Mouse (Mus musculus): ENCODE results near the gene Psd. TPM values are rescaled to one million over a fixed set of nuclear protein-coding genes. Genes with fewer than 3 reads are reported as not detected.

The Psd gene
- polyA plus RNA-seq, 1 experiment from 2014 or later, result 11.9 TPM

DNA sequence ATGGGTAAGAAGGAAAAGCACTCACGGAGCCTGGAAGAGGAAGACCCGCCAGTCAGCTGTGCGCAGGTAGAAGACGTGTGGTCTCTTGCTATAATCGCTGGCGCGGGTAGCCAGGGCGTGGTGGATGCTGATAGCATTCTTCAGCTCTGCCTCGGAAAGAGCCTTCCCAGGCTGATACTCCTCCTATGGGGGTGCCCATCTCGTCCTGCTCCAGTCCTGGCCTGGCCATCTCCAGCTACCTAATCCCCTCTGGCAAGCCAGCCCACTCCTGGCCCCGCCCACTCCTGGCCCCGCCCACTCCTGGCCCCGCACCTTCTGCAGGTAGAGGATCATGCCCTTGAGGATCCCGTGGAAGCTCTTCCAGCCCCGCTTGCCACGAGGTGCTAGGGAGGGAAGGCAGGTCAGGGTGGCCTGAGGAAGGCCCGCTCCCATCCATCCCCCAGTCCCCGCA is 12.8 kb downstream of the Psd start:
- ChIA-PET CTCF (interaction anchor here (0.9 to 1.4 kb wide), 3 partner anchors 8 to 14 kb away, joined by 3 to 4 read pairs (median 3); partner anchors contain the start of gene Fbxl15), POLR2A (interaction anchor here (0.6 to 1.9 kb wide), 4 partner anchors 8 to 14 kb away, joined by 3 to 7 read pairs (median 4); partner anchors contain the start of gene Fbxl15)
- in situ Hi-C loops (cut with MboI; ENCODE audit: low pct_unique_long_range_greater_than_20kb), result no loop called here
- TF ChIP-seq CTCF (IDR thresholded peaks at IDR 0.05), result no peak
- ATAC-seq, result no peak
- H3K27me3 ChIP-seq, result peaks cover 14% of the 10 kb centered on the region
- no peak for DNase-seq (ENCODE audit: low read depth, low spot score)

DNA sequence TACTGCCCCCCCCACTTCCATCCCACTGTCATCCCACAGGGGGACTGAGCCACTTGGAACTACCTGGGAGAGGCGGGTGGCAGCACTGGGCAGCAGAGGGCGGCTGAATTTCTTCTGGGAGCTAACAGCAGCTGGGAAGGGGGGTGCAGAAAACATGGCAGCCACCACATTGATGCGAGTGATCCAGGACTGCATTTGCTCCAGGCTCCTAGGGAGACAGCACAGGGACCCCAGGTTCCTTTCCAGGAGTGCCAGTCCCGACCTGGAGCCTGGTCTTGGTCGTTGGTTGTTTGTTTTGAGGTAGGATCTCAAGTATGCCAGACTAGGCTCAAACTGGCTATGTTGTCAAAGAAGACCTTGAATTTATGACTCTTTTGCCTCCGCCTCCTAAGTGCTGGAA is 13.4 kb downstream of the Psd start:
- TF ChIP-seq CTCF (IDR thresholded peaks at IDR 0.05), result no peak
- POLR2A ChIA-PET, result interaction anchor here (0.6 kb wide), 1 partner anchor 9 kb away, joined by 3 read pairs; no protein-coding TSS in a partner anchor
- ATAC-seq (no peak), DNase-seq (ENCODE audit: low read depth, low spot score) (no peak)
- in situ Hi-C loops (cut with MboI; ENCODE audit: low pct_unique_long_range_greater_than_20kb), result no loop called here
- peaks cover 11% of the 10 kb centered on the region for H3K27me3 ChIP-seq
- CTCF ChIA-PET, result interaction anchor here (1.4 kb wide), 1 partner anchor 14 kb away, joined by 4 read pairs; the partner anchor contains the start of gene Fbxl15

GRCm38 (mm10) chr19:46313116-46313515 is 13.8 kb downstream of the Psd start:
- ChIA-PET POLR2A (no interaction called here), CTCF (interaction anchor here (1.4 kb wide), 1 partner anchor 15 kb away, joined by 4 read pairs; the partner anchor contains the start of gene Fbxl15)
- TF ChIP-seq CTCF (IDR thresholded peaks at IDR 0.05), result no peak
- DNase-seq (ENCODE audit: low read depth, low spot score) (no peak), ATAC-seq (no peak)
- peaks cover 9% of the 10 kb centered on the region for H3K27me3 ChIP-seq
- in situ Hi-C loops (cut with MboI; ENCODE audit: low pct_unique_long_range_greater_than_20kb), result no loop called here

- peaks cover 9% of the 10 kb centered on the region for H3K27me3 ChIP-seq
- in situ Hi-C loops (cut with MboI; ENCODE audit: low pct_unique_long_range_greater_than_20kb), result no loop called here
- ATAC-seq, result no peak
- no peak for DNase-seq (ENCODE audit: low read depth, low spot score)
- CTCF ChIA-PET, result interaction anchor here (1.4 kb wide), 1 partner anchor 15 kb away, joined by 4 read pairs; the partner anchor contains the start of gene Fbxl15
- POLR2A ChIA-PET, result no interaction called here
- TF ChIP-seq CTCF (IDR thresholded peaks at IDR 0.05), result no peak
Measured at GRCm38 (mm10) chr19:46312566-46312965, 14.4 kb downstream of the Psd start.

DNA sequence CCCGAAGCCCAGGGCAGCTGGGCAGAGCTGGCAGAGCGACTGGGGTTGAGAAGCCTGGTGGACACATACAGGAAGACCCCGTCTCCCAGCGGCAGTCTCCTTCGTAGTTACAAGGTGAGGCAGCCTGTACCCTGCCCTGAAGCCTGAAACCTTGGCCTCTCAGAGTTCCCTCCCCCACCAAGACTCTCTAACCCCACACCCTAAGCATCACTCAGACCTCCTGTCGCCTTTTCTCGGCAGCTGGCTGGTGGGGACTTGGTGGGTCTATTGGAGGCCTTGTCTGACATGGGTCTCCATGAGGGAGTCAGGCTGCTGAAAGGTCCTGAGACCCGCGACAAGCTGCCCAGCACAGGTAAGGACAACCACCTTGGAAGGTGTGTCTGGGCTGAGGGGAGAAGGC is 15.6 kb downstream of the Psd start:
- H3K27me3 ChIP-seq, result no peaks in the 10 kb centered on the region
- CTCF ChIA-PET, result no interaction called here
- no peak for DNase-seq (ENCODE audit: low read depth, low spot score)

DNA sequence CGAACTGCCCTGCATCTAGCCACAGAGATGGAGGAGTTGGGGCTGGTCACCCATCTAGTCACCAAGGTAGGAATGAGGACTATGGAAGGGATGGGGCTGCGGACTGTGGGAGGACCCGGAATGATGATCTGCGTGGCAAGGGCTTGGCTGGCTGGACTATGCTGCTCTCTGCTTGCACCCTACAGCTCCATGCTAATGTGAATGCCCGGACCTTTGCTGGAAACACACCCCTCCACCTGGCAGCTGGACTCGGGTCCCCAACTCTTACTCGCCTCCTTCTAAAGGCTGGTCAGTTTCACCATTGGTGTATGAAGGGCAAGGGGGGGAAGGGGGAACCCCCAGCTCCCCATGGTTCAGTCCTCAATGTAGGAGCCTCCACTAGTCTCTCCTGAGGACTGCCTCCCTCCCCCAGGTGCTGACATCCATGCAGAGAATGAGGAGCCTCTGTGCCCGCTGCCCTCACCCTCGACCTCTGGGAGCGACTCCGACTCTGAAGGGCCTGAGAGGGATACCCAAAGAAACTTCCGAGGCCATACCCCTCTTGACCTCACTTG is 16.6 kb downstream of the Psd start:
- ChIA-PET CTCF (interaction anchor here (1.2 to 2.2 kb wide), 3 partner anchors 18 to 46 kb away, joined by 3 to 8 read pairs (median 4); partner anchors contain the start of gene Fbxl15), POLR2A (interaction anchor here (1.4 kb wide), 1 partner anchor 9 kb away, joined by 4 read pairs; no protein-coding TSS in a partner anchor)
- DNase-seq (ENCODE audit: low read depth, low spot score) (no peak), ATAC-seq (no peak)
- H3K27me3 ChIP-seq, result no peaks in the 10 kb centered on the region
- no peak for TF ChIP-seq CTCF (IDR thresholded peaks at IDR 0.05)
- in situ Hi-C loops (cut with MboI; ENCODE audit: low pct_unique_long_range_greater_than_20kb), result no loop called here

More for the DNA sequence above, 15.6 kb downstream of the Psd start:
- POLR2A ChIA-PET, result interaction anchor here (1.4 kb wide), 1 partner anchor 9 kb away, joined by 4 read pairs; no protein-coding TSS in a partner anchor
- no peak for ATAC-seq
- in situ Hi-C loops (cut with MboI; ENCODE audit: low pct_unique_long_range_greater_than_20kb), result no loop called here
- TF ChIP-seq CTCF (IDR thresholded peaks at IDR 0.05), result no peak

- in situ Hi-C loops (cut with MboI; ENCODE audit: low pct_unique_long_range_greater_than_20kb), result no loop called here
- DNase-seq (ENCODE audit: low read depth, low spot score) (no peak), ATAC-seq (no peak)
- no peak for TF ChIP-seq CTCF (IDR thresholded peaks at IDR 0.05)
- CTCF ChIA-PET, result interaction anchor here (0.7 to 2.2 kb wide), 6 partner anchors 9 to 234 kb away, joined by 3 to 8 read pairs (median 4); partner anchors contain the start of genes Fbxl15 and Nolc1
- H3K27me3 ChIP-seq, result no peaks in the 10 kb centered on the region
- POLR2A ChIA-PET, result interaction anchor here (0.6 to 1.4 kb wide), 2 partner anchors 10 to 756 kb away, joined by 3 to 4 read pairs; no protein-coding TSS in a partner anchor
Measured at GRCm38 (mm10) chr19:46309651-46310305, 17.2 kb downstream of the Psd start.

DNA sequence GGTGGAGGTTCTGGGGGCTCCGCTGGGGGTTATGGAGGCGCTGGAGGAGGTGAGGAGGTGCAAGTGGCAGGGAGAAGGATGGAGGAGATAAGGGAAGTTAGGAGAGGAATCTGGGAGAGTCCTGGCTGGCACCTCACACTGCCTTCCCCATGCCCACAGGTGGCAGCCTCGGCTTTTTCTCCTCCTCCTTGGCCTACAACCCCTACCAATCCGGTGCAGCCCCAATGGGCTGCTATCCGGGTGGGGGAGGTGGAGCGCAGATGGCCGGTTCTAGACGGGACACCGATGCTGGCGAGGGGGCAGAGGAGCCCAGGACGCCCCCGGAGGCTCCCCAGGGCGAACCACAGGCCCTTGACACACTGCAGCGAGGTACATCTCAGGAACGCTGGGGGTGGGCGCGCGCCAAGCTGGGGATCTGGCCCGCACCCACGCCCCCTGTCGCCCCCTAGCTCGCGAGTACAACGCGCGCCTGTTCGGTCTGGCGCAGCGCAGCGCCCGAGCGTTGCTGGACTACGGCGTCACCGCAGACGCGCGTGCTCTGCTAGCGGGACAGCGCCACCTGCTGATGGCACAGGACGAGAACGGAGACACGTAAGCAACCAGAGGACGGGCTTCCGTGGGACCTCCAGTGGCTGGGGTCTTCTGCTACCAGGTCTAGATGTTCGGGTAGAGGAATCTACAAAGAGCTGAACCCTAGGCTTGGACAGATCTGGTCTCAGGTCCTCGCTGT is 18.1 kb downstream of the Psd start:
- DNase-seq (ENCODE audit: low read depth, low spot score) (no peak), ATAC-seq (no peak)
- POLR2A ChIA-PET, result interaction anchor here (0.6 kb wide), 1 partner anchor 757 kb away, joined by 3 read pairs; no protein-coding TSS in a partner anchor
- in situ Hi-C loops (cut with MboI; ENCODE audit: low pct_unique_long_range_greater_than_20kb), result no loop called here
- no peak for TF ChIP-seq CTCF (IDR thresholded peaks at IDR 0.05)
- CTCF ChIA-PET, result interaction anchor here (0.7 to 2.2 kb wide), 6 partner anchors 10 to 233 kb away, joined by 3 to 8 read pairs (median 4); partner anchors contain the start of genes Fbxl15 and Nolc1
- no peaks in the 10 kb centered on the region for H3K27me3 ChIP-seq

DNA sequence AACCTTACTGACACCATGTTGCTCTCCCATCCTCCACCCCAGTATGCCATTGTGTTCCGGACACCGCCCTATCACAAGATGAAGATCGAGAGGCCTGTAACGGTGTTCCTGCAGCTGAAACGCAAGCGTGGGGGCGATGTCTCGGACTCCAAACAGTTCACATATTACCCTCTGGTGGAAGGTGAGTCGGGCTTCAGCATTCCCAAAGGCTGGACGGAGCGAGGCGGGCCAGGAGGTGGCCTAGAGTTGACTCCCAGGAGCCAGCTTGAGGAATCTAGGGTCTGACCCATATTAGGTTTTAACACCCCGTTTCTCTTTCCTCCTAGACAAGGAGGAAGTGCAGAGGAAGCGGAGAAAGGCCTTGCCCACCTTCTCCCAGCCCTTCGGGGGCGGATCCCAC is 18.7 kb downstream of the Psd start:
- TF ChIP-seq CTCF (IDR thresholded peaks at IDR 0.05), result no peak
- in situ Hi-C loops (cut with MboI; ENCODE audit: low pct_unique_long_range_greater_than_20kb), result no loop called here
- ChIA-PET CTCF (interaction anchor here (2.2 kb wide), 1 partner anchor 20 kb away, joined by 8 read pairs; the partner anchor contains the start of gene Fbxl15), POLR2A (no interaction called here)
- ATAC-seq, result no peak
- no peak for DNase-seq (ENCODE audit: low read depth, low spot score)
- H3K27me3 ChIP-seq, result no peaks in the 10 kb centered on the region

- H3K27me3 ChIP-seq, result no peaks in the 10 kb centered on the region
- CTCF ChIA-PET, result no interaction called here
Measured at GRCm38 (mm10) chr19:46307781-46308180, 19.2 kb downstream of the Psd start.

More at GRCm38 (mm10) chr19:46307781-46308180, 19.2 kb downstream of the Psd start:
- in situ Hi-C loops (cut with MboI; ENCODE audit: low pct_unique_long_range_greater_than_20kb), result no loop called here
- ATAC-seq (no peak), DNase-seq (ENCODE audit: low read depth, low spot score) (no peak)
- POLR2A ChIA-PET, result no interaction called here
- no peak for TF ChIP-seq CTCF (IDR thresholded peaks at IDR 0.05)

Data from Patski (cell line).